Mouse (Mus musculus): ENCODE measurements around the gene Scrg1.

GRCm38 (mm10) chr8:57416827-57417226 lies 38.9 kb upstream of the Scrg1 start:
- TF ChIP-seq CTCF (IDR thresholded peaks at IDR 0.05; ENCODE audit: low read depth) = no peak
- TF ChIP-seq EP300 (IDR thresholded peaks at IDR 0.05; ENCODE audit: low read depth) = no peak
